10 mouse cellular contexts compared by ENCODE assay signal in genomic region chr8:83749265-83749664, GRCm38 (mm10). TPM values are rescaled to one million over a fixed set of nuclear protein-coding genes. Genes with fewer than 3 reads are reported as not detected.
A peak's percentile ranks its signal among the peaks of the same experiment; 100 is the strongest.
DNase-seq lines count a peak whose midpoint lies in the region; ATAC-seq and TF ChIP-seq lines count a peak whose summit lies in the region.
"Had no signal": no experiment of that assay in that cellular context is flagged by ENCODE, and none has a peak within 500 bp of the region (broad histone marks: within the 10 kb centered on the region; RNA-seq: fewer than 3 reads in every experiment).

No protein-coding gene starts in this region.

- no peak for ATAC-seq in kidney, postnatal 0 days (replicated peaks; ENCODE audit: low FRiP score, low read depth)
- no peak for ATAC-seq in heart, embryonic 15.5 days (replicated peaks; ENCODE audit: insufficient number of reproducible peaks, insufficient read depth, low FRiP score, low read depth)
- ATAC-seq in erythroid progenitor cell, adult 5-6 weeks (replicated peaks; ENCODE audit: low FRiP score, poor library complexity, severe bottlenecking) = no peak
- ATAC-seq: forebrain, embryonic 15.5 days had no signal

- 75% methylated on average over 9 of the region's 9 CpGs for WGBS in kidney, postnatal 0 days
- WGBS in heart, embryonic 15.5 days = 82% methylated on average over 9 of the region's 9 CpGs
- 89% methylated on average over 9 of the region's 9 CpGs for WGBS in midbrain, embryonic 10.5 days

- 0 out of 2 replicates have a peak, but pooled peaks cover 5% of the 10 kb centered on the region for H3K4me1 ChIP-seq in kidney, postnatal 0 days (replicated peaks; ENCODE audit: insufficient read depth, low read length)
- peaks cover 22% of the 10 kb centered on the region for H3K4me1 ChIP-seq in bone marrow macrophage, adult 2 months (ENCODE audit: control insufficient read depth, insufficient read depth, low read length)
- peaks cover 20% of the 10 kb centered on the region for H3K4me1 ChIP-seq in heart, embryonic 15.5 days (replicated peaks)
- peaks cover 37% of the 10 kb centered on the region for H3K4me1 ChIP-seq in midbrain, embryonic 10.5 days

- DNase-seq in kidney, postnatal 0 days (ENCODE audit: low spot score) = no peak
- DNase-seq in kidney, adult 8-10 months = no peak
- peak; percentile 47 for DNase-seq in lung, postnatal 36 days
- no peak for DNase-seq in midbrain, embryonic 10.5 days (ENCODE audit: low spot score)

- no peak overlapping the region for H3K9ac ChIP-seq in kidney, postnatal 0 days (ENCODE audit: low read depth, low read length)
- no peak overlapping the region for H3K9ac ChIP-seq in heart, embryonic 15.5 days
- H3K9ac ChIP-seq: forebrain, embryonic 15.5 days; hindbrain, embryonic 12.5 days had no signal

- no peaks in the 10 kb centered on the region for H3K36me3 ChIP-seq in kidney, postnatal 0 days (ENCODE audit: insufficient read depth, low read length)
- no peaks in the 10 kb centered on the region for H3K36me3 ChIP-seq in heart, embryonic 15.5 days
- no peaks in the 10 kb centered on the region for H3K36me3 ChIP-seq in midbrain, embryonic 10.5 days
- H3K36me3 ChIP-seq: forebrain, embryonic 15.5 days; hindbrain, embryonic 12.5 days had no signal

- peak overlapping the region; percentile 71; the same call in 1 of the 2 replicates for H3K27ac ChIP-seq in kidney, postnatal 0 days
- peak overlapping the region; percentile 89 for H3K27ac ChIP-seq in bone marrow macrophage, adult 2 months (ENCODE audit: insufficient read depth, low read depth, low read length)
- H3K27ac ChIP-seq in heart, embryonic 15.5 days = peak overlapping the region; percentile 94
- no peak overlapping the region for H3K27ac ChIP-seq in midbrain, embryonic 10.5 days (replicated peaks)
- H3K27ac ChIP-seq: hindbrain, embryonic 12.5 days had no signal

- H3K9me3 ChIP-seq in kidney, postnatal 0 days (replicated peaks; ENCODE audit: low read length) = no peaks in the 10 kb centered on the region
- H3K9me3 ChIP-seq in heart, embryonic 15.5 days (replicated peaks) = no peaks in the 10 kb centered on the region
- H3K9me3 ChIP-seq in midbrain, embryonic 10.5 days (replicated peaks) = no peaks in the 10 kb centered on the region
- H3K9me3 ChIP-seq: forebrain, embryonic 15.5 days; G1E; hindbrain, embryonic 12.5 days had no signal

- no peak for TF ChIP-seq POLR2A in bone marrow macrophage, adult 2 months (IDR thresholded peaks at IDR 0.05; ENCODE audit: borderline replicate concordance, low read depth, low read length)

- H3K4me2 ChIP-seq in kidney, postnatal 0 days (ENCODE audit: low read length) = no peak overlapping the region
- no peak overlapping the region for H3K4me2 ChIP-seq in heart, embryonic 15.5 days
- H3K4me2 ChIP-seq: forebrain, embryonic 15.5 days; hindbrain, embryonic 12.5 days had no signal

- no peak overlapping the region for H3K4me3 ChIP-seq in kidney, postnatal 0 days (replicated peaks; ENCODE audit: low read depth, low read length)
- 0 out of 2 replicates have a peak overlapping the region, but pooled peaks have one; percentile 14 for H3K4me3 ChIP-seq in bone marrow macrophage, adult 2 months (ENCODE audit: insufficient read depth, low read length)
- H3K4me3 ChIP-seq in heart, embryonic 15.5 days = no peak overlapping the region
- H3K4me3 ChIP-seq in midbrain, embryonic 10.5 days = no peak overlapping the region
- H3K4me3 ChIP-seq: forebrain, embryonic 15.5 days; hindbrain, embryonic 12.5 days had no signal

- no peak for TF ChIP-seq CTCF in kidney, postnatal 0 days (IDR thresholded peaks at IDR 0.05; ENCODE audit: low read depth)
- no peak for TF ChIP-seq CTCF in bone marrow macrophage, adult 2 months (IDR thresholded peaks at IDR 0.05; ENCODE audit: low read depth, low read length)

- no peaks in the 10 kb centered on the region for H3K27me3 ChIP-seq in kidney, postnatal 0 days (ENCODE audit: insufficient read depth, low read length)
- H3K27me3 ChIP-seq in heart, embryonic 15.5 days = no peaks in the 10 kb centered on the region
- peaks cover 50% of the 10 kb centered on the region for H3K27me3 ChIP-seq in midbrain, embryonic 10.5 days (ENCODE audit: low read depth, poor library complexity, severe bottlenecking)

RNA-seq across cellular contexts. Expression of gene Adgre5, which starts 8.1 kb away (rescaled TPM):
- polyA plus RNA-seq in kidney, postnatal 0 days (2015; fragmentation: Nextera tagmentation; extraction: Ambion mirVana) = 37.8 and 40.8 TPM in 2 replicates
- 55.5 and 62.9 TPM in 2 replicates for polyA plus RNA-seq in bone marrow macrophage, adult 2 months (2012; ENCODE audit: insufficient read depth, insufficient read length, missing spikeins)
- polyA plus RNA-seq in heart, embryonic 15.5 days (2015; fragmentation: Nextera tagmentation; extraction: Ambion mirVana) = 31.2 and 38.7 TPM in 2 replicates
- polyA plus RNA-seq in midbrain, embryonic 10.5 days (2016; fragmentation: Nextera tagmentation; extraction: Ambion mirVana) = 8.0 and 13.4 TPM in 2 replicates
- 34.8 and 54.8 TPM in 2 replicates for total RNA-seq in erythroid progenitor cell, adult 5-6 weeks (2015; ENCODE audit: low replicate concordance)
- 28.8 and 29.0 TPM in 2 replicates for total RNA-seq in erythroid progenitor cell, adult 5-6 weeks (2017; ENCODE audit: low replicate concordance)

RNA-seq across cellular contexts. Expression of gene Ddx39, which starts 34.3 kb away (rescaled TPM):
- polyA plus RNA-seq in kidney, postnatal 0 days (2015; fragmentation: Nextera tagmentation; extraction: Ambion mirVana) = 110 and 128 TPM in 2 replicates
- 27.9 and 28.4 TPM in 2 replicates for polyA plus RNA-seq in bone marrow macrophage, adult 2 months (2012; ENCODE audit: insufficient read depth, insufficient read length, missing spikeins)
- polyA plus RNA-seq in heart, embryonic 15.5 days (2015; fragmentation: Nextera tagmentation; extraction: Ambion mirVana) = 107 and 135 TPM in 2 replicates
- 314 and 357 TPM in 2 replicates for polyA plus RNA-seq in midbrain, embryonic 10.5 days (2016; fragmentation: Nextera tagmentation; extraction: Ambion mirVana)
- 86.5 and 90.1 TPM in 2 replicates for total RNA-seq in erythroid progenitor cell, adult 5-6 weeks (2015; ENCODE audit: low replicate concordance)
- total RNA-seq in erythroid progenitor cell, adult 5-6 weeks (2017; ENCODE audit: low replicate concordance) = 47.4 and 93.2 TPM in 2 replicates

RNA-seq across cellular contexts. Expression of gene Pkn1, which starts 50.3 kb away (rescaled TPM):
- polyA plus RNA-seq in kidney, postnatal 0 days (2015; fragmentation: Nextera tagmentation; extraction: Ambion mirVana) = 31.0 and 33.2 TPM in 2 replicates
- 148 and 174 TPM in 2 replicates for polyA plus RNA-seq in bone marrow macrophage, adult 2 months (2012; ENCODE audit: insufficient read depth, insufficient read length, missing spikeins)
- polyA plus RNA-seq in heart, embryonic 15.5 days (2015; fragmentation: Nextera tagmentation; extraction: Ambion mirVana) = 15.4 and 22.1 TPM in 2 replicates
- polyA plus RNA-seq in midbrain, embryonic 10.5 days (2016; fragmentation: Nextera tagmentation; extraction: Ambion mirVana) = 22.8 and 27.0 TPM in 2 replicates
- 12.6 and 25.9 TPM in 2 replicates for total RNA-seq in erythroid progenitor cell, adult 5-6 weeks (2015; ENCODE audit: low replicate concordance)
- 9.2 and 11.0 TPM in 2 replicates for total RNA-seq in erythroid progenitor cell, adult 5-6 weeks (2017; ENCODE audit: low replicate concordance)
